Mouse (Mus musculus) urinary bladder, postnatal 36 days (tissue): ENCODE results near the gene Plekha7.
A peak's percentile ranks its signal among the peaks of the same experiment; 100 is the strongest.

Experiments
- DNase-seq, 2 experiments: peaks; one replicate each; pipeline ENCODE4 v3.0.0; 2022; ENCODE audit warnings: low spot score in 2 of 2, mixed read lengths in 1 of 2

Plekha7 gene

DNA sequence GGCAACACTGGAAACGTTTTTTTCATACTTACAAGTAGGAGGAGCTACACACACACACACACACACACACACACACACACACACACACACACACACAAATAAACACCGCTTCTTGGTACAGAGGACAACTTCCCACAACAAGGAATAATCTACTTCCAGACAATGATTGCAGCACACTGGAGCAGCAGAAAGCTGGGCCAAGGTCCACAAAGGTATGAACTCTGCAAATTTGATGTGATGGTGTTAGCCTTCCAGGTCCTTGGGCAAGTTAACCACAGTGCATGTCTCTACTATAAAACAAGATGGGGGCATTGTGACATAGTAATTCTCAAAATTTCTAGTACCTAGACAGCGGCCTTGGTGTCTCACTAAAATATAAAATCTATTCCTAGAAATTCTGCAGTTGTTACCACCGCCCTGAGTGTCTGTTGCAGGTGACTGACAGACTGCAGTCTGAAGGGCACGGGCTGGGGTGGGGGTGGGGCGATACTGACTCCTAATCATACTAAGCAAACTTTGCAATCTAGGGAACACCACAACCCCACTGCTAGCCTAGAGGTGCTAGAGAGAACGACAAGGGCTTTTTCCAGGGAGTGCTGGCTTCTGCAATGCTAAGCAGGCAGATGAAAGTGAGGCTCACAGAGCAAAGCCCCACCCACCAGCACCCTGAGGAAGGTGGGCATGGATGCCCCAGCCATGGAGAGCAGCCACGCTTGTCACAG, 85.7 kb downstream of the Plekha7 start:
- DNase-seq = no peak

GRCm38 (mm10) chr7:116221883-116222282, 86.3 kb downstream of the Plekha7 start:
- DNase-seq = no peak

DNA sequence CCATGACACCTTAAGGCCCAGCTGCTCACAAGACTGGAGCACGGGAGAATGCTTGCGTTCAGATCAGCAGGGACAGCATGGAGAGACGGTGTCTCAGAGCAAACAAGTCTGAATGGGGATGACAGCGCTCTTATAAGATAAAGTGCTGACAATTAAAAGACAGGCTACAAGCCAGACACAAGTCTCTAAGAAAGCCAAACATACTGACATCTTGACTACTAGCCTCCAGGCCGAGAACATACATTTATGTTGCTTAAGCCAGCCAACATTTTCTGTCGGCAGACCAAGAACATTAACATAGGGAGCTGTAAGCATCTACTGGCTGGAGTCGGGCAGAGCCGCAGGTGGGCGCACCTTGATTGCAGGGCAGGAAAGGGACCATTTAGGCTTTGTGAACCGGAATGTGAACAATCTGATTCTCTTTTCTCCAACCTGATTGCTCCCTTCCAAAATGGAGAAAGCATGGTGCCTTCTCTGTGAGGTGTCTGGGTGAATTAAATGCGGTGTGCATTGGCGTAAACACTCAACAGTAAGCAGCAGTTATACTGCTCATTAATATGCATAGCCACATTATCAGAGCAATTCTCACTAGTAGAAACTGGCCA, 88.0 kb downstream of the Plekha7 start:
- DNase-seq = no peak

DNA sequence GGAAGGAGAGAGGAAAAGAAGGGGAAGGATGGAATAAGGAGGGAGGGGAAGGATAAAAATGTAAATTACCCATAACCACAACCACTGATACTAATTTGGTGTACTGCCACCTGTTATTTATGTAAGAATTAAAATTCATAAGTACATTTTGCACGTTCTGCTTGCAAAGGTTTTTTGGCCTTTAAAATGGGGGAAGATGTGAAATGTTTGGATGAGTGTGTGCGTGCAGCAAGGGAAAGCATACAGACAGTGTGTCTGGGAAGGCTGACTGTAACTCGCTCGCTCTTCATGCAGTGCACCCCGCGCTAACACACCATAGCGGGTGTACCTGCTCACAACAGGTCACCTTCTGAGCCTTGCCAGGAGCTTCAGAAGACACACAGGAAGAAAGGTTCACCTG, 90.4 kb downstream of the Plekha7 start:
- DNase-seq = no peak

DNA sequence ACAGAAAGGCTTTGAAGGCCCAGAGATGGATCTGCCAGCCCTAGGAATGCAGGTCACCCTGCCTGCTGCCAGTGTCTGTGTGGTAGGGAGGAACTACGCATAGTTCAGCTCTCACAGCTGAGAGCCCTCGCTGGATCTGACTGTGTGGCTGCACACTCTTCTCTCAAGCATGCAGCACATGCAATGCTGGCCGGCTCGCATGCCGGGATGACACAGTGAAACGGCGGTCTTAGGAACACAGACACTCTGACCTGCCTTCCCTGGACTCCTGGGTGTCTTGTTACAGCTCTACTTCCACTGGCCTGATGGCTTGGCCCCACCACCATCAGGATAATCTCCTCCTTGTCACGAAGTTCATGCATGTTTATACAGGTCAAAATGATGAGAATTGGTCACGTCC, 96.3 kb downstream of the Plekha7 start:
- no peak for DNase-seq

- no peak for DNase-seq
These were observed 98.1 kb downstream of the Plekha7 start for GRCm38 (mm10) chr7:116209926-116210631.

DNA sequence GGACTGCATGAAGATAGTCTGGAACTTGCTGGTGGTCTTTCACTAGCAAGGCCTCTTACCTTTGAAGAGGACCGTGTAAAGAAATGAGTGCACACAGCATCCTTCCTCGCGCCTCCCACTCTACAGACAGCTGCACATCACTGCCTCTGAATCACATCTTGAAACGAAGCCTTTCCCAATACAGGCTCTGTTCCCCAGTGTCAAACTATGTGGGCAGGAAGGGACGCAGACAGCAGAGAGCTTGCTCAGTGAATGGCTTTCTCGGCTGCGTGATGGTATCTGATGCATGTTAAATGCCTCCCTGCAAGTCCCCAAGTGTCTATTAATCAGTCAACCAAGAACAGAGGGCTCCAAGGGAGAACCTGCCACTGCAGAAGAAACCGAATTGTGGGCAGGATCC, 99.3 kb downstream of the Plekha7 start:
- no peak for DNase-seq

GRCm38 (mm10) chr7:116206806-116207571, 101.2 kb downstream of the Plekha7 start:
- DNase-seq = no peak

DNA sequence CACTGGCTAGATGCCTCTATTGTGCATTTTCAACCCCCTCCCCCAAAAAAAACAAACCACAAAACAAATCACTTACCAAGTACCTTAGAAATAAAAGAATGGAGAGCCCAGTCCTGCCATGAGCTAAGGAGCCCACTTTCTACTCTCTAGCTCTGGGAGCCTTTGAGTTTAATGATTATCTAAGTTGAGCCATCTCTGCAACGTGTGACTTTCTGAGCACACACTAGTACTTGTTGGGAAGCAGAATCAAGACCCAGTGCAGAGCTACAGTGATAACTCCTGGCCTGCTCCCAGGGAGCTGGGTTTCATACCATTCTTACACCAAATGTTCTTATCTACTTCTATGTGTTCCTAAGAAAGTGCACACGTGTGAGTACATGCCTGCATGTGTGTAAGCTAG, 102.7 kb downstream of the Plekha7 start:
- no peak for DNase-seq

DNA sequence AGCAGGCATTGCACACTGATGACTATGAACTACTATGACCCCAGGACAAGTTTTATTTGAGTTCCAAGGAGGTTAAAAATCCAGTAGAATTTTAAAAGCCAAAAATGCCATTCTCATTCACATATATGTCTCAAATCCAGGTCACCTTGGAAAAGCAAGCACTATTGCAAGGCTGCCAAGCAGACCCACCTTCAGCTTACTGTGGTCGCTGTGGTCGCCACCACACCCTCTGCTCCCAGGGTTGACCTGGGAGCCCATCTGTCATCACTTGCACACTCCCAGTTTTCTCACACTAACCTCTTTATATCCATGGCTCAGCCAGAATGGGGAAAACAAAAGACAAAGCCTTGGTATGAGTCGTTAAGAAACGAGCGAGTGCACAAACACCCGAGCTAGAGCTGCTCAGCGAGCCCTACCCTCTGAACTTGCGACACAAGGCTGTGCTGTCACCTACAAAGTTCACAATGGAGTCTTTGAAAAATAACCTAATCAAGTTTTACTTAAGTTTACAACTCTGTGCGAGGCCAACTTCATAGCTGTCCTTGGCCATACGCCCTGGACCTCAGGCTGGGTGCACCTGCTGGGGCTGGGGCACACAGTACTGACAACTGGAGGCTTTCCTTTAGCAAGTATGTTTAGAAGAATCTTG, 106.0 kb downstream of the Plekha7 start:
- DNase-seq = no peak

- DNase-seq = peak in 1 of 2 experiments; percentile 47
These were observed 107.2 kb downstream of the Plekha7 start for GRCm38 (mm10) chr7:116200951-116201351.

- DNase-seq = no peak
These were observed 107.6 kb downstream of the Plekha7 start for GRCm38 (mm10) chr7:116200544-116200943.

DNA sequence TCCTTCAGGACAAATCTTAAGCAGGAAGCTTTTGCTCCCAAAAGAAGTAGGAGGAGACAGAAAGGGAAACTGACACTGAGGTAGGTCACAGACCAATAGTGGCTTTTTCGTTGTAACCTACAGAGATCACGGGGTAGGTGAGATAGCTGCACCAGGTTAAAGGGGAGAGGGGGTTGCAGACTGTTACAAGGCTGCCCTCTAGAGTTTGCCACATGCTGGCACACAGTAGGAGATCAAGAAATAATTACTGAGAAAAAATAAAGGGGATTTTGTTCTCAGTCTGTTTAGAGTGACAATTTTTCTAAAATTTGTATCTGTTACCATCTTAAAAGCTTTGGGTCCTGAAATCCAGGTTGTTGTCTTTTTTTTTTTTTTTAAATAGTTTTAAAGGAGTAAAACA, 109.3 kb downstream of the Plekha7 start:
- no peak for DNase-seq

GRCm38 (mm10) chr7:116198407-116198806, 109.8 kb downstream of the Plekha7 start:
- peak in 1 of 2 experiments; percentile 51 for DNase-seq

GRCm38 (mm10) chr7:116196974-116197679, 111.0 kb downstream of the Plekha7 start:
- peak in 1 of 2 experiments; percentile 31 for DNase-seq

GRCm38 (mm10) chr7:116194996-116195395, 113.2 kb downstream of the Plekha7 start:
- DNase-seq = no peak

DNA sequence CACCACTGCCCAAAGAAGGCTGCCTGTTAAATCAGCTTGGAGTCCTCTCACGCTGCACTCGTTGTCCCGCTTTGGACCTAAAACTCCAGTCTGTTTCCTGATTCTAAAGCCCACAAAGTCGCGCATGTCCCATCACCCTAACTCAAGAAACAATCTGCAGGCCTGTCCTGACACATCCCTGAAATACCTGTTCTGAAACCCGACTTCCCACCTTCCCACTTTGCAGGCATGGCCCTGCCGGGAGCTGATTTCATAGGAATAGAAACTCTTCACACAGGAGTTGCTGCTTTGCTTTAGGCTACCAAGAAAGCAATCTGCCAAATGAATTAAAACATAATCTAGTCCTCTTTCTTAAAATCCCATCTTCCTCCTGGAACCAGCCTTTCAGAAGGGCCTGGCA, 115.2 kb downstream of the Plekha7 start:
- DNase-seq = peak; percentile 65 to 70

- no peak for DNase-seq
These were observed 116.0 kb downstream of the Plekha7 start for GRCm38 (mm10) chr7:116192096-116192595.

- no peak for DNase-seq
These were observed 117.0 kb downstream of the Plekha7 start for GRCm38 (mm10) chr7:116191138-116191537.

GRCm38 (mm10) chr7:116189708-116190107, 118.5 kb downstream of the Plekha7 start:
- DNase-seq = no peak

DNA sequence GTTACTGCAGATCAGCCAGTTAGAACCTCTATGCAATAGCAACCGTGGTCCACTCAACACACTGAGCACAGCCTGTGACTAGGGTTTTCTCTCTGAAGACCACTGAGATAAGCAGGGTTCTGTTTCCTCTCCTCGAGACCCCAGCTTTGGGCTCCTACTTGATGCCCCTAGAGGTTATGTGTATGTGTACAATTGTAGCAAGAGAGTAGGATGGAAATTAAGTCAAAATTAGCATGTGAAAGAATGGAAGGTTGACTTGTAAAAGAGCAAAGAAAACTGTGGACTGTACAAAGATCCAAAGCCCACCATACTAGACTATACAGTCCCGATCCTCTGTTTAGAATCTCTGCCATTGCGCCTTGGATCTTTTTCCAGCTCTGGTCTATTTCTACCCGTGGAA, 119.8 kb downstream of the Plekha7 start:
- DNase-seq = no peak
